Comparison of ENCODE assay signal across 30 mouse cellular contexts in genomic region chr17:66882304-66882703, GRCm38 (mm10).
DNase-seq lines count a peak whose midpoint lies in the region; ATAC-seq lines count a peak whose summit lies in the region.
"Had no signal": no experiment of that assay in that cellular context is flagged by ENCODE, and none has a peak within 500 bp of the region (broad histone marks: within the 10 kb centered on the region; RNA-seq: fewer than 3 reads in every experiment).

No protein-coding gene starts in this region.

- WGBS in heart, embryonic 12.5 days = 54% methylated on average over 2 of the region's 2 CpGs

- H3K4me3 ChIP-seq in heart, embryonic 12.5 days = no peak overlapping the region
- H3K4me3 ChIP-seq: erythroblast, embryonic 14.5 days; gastrocnemius, adult 2 months; hindbrain, embryonic 13.5 days; kidney, embryonic 15.5 days; layer of hippocampus, adult 2 months; left cerebral cortex, adult 2 months; limb, embryonic 12.5 days; liver, embryonic 13.5 days; myocyte; neural tube, embryonic 12.5 days had no signal

- H3K27me3 ChIP-seq in heart, embryonic 12.5 days (replicated peaks) = no peaks in the 10 kb centered on the region
- H3K27me3 ChIP-seq: hindbrain, embryonic 13.5 days; kidney, embryonic 15.5 days; liver, embryonic 13.5 days; neural tube, embryonic 12.5 days; Patski had no signal

- no peak overlapping the region for H3K27ac ChIP-seq in heart, embryonic 12.5 days (ENCODE audit: poor library complexity, severe bottlenecking)
- H3K27ac ChIP-seq: gastrocnemius, adult 2 months; hindbrain, embryonic 13.5 days; kidney, embryonic 15.5 days; layer of hippocampus, adult 2 months; left cerebral cortex, adult 2 months; limb, embryonic 12.5 days; neural tube, embryonic 12.5 days had no signal

- H3K4me1 ChIP-seq in heart, embryonic 12.5 days (replicated peaks) = peaks cover 10% of the 10 kb centered on the region; the same call in 1 of the 2 replicates
- H3K4me1 ChIP-seq: liver, embryonic 13.5 days; neural tube, embryonic 12.5 days had no signal

- H3K4me2 ChIP-seq in heart, embryonic 12.5 days = no peak overlapping the region
- H3K4me2 ChIP-seq: hindbrain, embryonic 13.5 days; kidney, embryonic 15.5 days; limb, embryonic 12.5 days; liver, embryonic 13.5 days; midbrain, embryonic 11.5 days; neural tube, embryonic 12.5 days had no signal

- H3K9me3 ChIP-seq in heart, embryonic 12.5 days (replicated peaks) = no peaks in the 10 kb centered on the region
- H3K9me3 ChIP-seq: hindbrain, embryonic 13.5 days; kidney, embryonic 15.5 days; limb, embryonic 12.5 days; liver, embryonic 13.5 days; neural tube, embryonic 12.5 days had no signal

- no peak overlapping the region for H3K9ac ChIP-seq in heart, embryonic 12.5 days
- H3K9ac ChIP-seq: hindbrain, embryonic 13.5 days; kidney, embryonic 15.5 days; limb, embryonic 12.5 days; liver, embryonic 13.5 days; neural tube, embryonic 12.5 days had no signal

- DNase-seq in adrenal gland, postnatal 14 days = peak; percentile 53
- no peak for DNase-seq in adrenal gland, adult 8-10 months
- DNase-seq in heart, adult 9 months (ENCODE audit: low spot score in 2 of 2) = peak; percentile 18 to 27
- DNase-seq in ovary, adult 18-20 months (ENCODE audit: low spot score) = peak; percentile 20
- DNase-seq in ovary, postnatal 14 days (ENCODE audit: low spot score) = no peak
- DNase-seq in adrenal gland, postnatal 36 days = peak; percentile 35 to 60
- DNase-seq: cerebellum, adult 18-20 months; cerebellum, postnatal 14 days; gastrocnemius, adult 2 months; gastrocnemius, postnatal 36 days; kidney, adult 18-20 months; kidney, postnatal 36 days; liver, embryonic 13.5 days; lung, adult 2 months; lung, postnatal 14 days; right cerebral cortex, postnatal 25 days; thymus, postnatal 4 days had no signal

- ATAC-seq in heart, embryonic 12.5 days (ENCODE audit: insufficient number of reproducible peaks, low FRiP score) = no peak
- ATAC-seq in megakaryocyte progenitor cell, adult 5-6 weeks (replicated peaks; ENCODE audit: poor library complexity) = no peak
- ATAC-seq: forebrain, embryonic 16.5 days; Patski had no signal

- no peaks in the 10 kb centered on the region for H3K36me3 ChIP-seq in heart, embryonic 12.5 days
- H3K36me3 ChIP-seq: hindbrain, embryonic 13.5 days; kidney, embryonic 15.5 days; limb, embryonic 12.5 days; liver, embryonic 13.5 days; neural tube, embryonic 12.5 days had no signal

Comparison
In these comparisons a context has a peak if more than half of its experiments do, and no peak if none do; other contexts are left out.
1. DNase-seq: peak in adrenal gland, postnatal 14 days (single experiment), heart, adult 9 months (2 of 2), ovary, adult 18-20 months (single experiment) and adrenal gland, postnatal 36 days (2 of 2); none in adrenal gland, adult 8-10 months (single experiment) and ovary, postnatal 14 days (single experiment).